Mouse (Mus musculus) testis, adult 2 months (tissue): ENCODE data around the gene Gabpb2. TPM values are rescaled to one million over a fixed set of nuclear protein-coding genes. Genes with fewer than 3 reads are reported as not detected.

Experiments used
- H3K27ac ChIP-seq: fragments of 200-500 bp; 2 replicates; pipeline ENCODE4 v1.5.1; 2012; ENCODE audit warnings: low read depth, low read length; ENCODE audit not compliant: control insufficient read depth, insufficient read depth
- H3K27me3 ChIP-seq: fragments of 200-500 bp; 2 replicates; pipeline ENCODE4 v1.6.1; 2012; ENCODE audit warnings: mild to moderate bottlenecking, low read length, moderate library complexity; ENCODE audit not compliant: control insufficient read depth, insufficient read depth
- H3K36me3 ChIP-seq: fragments of 200-500 bp; 2 replicates; pipeline ENCODE4 v1.6.1; 2012; ENCODE audit warnings: mild to moderate bottlenecking, low read length; ENCODE audit not compliant: control insufficient read depth, insufficient read depth
- H3K4me1 ChIP-seq: fragments of 200-500 bp; 2 replicates; pipeline ENCODE4 v1.6.1; 2012; ENCODE audit warnings: low read length; ENCODE audit not compliant: control insufficient read depth, insufficient read depth
- H3K4me3 ChIP-seq: fragments of 200-500 bp; 2 replicates; pipeline ENCODE4 v1.5.1; 2012; ENCODE audit warnings: low read depth, mild to moderate bottlenecking, low read length, moderate library complexity, mixed read lengths; ENCODE audit not compliant: control insufficient read depth
- CTCF ChIP-seq: fragments of 200-500 bp; IDR thresholded peaks from 2 replicates; pipeline ENCODE4 v1.5.1; 2012; ENCODE audit warnings: low read depth, mild to moderate bottlenecking, inconsistent platforms, low read length, moderate library complexity; ENCODE audit not compliant: control insufficient read depth, insufficient read depth, insufficient replicate concordance
- POLR2A ChIP-seq: fragments of 200-500 bp; IDR thresholded peaks from 2 replicates; pipeline ENCODE4 v1.6.1; 2012; ENCODE audit warnings: low read depth, mild to moderate bottlenecking, inconsistent platforms, low read length, moderate library complexity; ENCODE audit not compliant: control insufficient read depth
- polyA plus RNA-seq: library from polyadenylated mRNA; depleted of rRNA; stranded (reverse); fragments of >200 nt; gene quantifications from 2 replicates; pipeline ENCODE4 v1.2.3, GENCODE M21; 2012

Gene Gabpb2
- polyA plus RNA-seq, 1 experiment, result 5.6 TPM

DNA sequence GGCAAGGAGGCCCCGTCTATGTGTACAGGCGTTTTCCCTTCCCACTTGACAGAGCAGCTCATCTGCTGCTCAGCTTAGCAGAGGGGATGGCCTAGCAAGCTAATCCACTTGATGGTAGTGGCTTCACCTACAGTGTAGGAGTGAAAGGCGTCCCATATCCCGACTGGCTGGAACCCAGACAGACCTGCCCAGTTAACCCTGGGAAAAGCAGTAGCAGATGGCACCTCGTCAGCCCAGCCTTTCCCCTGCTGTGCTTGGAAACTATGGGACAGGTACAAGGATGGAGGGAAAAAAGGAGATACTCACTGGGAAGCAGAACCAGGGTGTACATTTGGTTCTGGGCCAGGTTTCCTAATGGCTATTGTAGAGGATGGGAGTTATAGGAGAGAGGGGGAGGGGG is 32.6 kb upstream of the Gabpb2 start:
- Histone ChIP-seq H3K4me1 (peaks cover 6% of the 10 kb centered on the region), H3K27me3 (no peaks in the 10 kb centered on the region), H3K27ac (no peak overlapping the region), H3K36me3 (no peaks in the 10 kb centered on the region), H3K4me3 (no peak overlapping the region)
- TF ChIP-seq CTCF, result no peak
- TF ChIP-seq POLR2A, result no peak

DNA sequence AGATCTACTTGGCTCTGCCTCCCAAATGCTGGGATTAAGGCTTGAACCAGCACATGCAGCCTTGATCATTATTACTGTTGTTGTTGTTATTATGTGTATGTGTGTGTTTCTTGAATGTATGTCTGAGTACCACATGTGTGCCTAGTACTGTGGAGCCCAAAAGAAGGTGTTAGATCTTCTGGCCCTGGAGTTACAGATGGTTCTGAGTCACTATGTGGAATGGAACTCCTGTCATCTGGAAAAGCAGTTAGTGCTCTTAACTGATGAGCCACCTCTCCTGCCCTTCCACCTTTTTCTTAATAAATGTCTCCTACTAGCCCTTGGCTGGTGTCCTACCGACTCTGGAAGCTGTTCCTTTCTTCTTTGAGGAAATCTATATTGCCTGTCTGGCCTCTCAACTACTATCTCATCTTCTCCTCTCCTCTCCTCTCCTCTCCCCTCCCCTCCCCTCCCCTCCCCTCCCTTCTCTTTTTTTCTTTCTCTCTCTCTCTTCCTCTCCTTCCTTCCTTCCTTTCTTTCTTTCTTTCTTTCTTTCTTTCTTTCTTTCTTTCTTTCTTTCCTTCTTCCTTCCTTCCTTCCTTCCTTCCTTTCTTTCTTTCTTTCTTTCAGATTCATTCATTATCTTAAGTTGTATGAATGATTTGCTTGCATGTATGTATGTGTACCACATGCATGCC is 30.1 kb upstream of the Gabpb2 start:
- Histone ChIP-seq H3K27me3 (no peaks in the 10 kb centered on the region), H3K27ac (no peak overlapping the region), H3K36me3 (no peaks in the 10 kb centered on the region), H3K4me3 (no peak overlapping the region), H3K4me1 (peaks cover 6% of the 10 kb centered on the region)
- no peak for TF ChIP-seq CTCF
- TF ChIP-seq POLR2A, result no peak

- no peak overlapping the region for H3K4me3 ChIP-seq
- H3K27me3 ChIP-seq, result no peaks in the 10 kb centered on the region
- no peaks in the 10 kb centered on the region for H3K36me3 ChIP-seq
- 0 out of 2 replicates have a peak overlapping the region, but pooled peaks have one; percentile 14 for H3K27ac ChIP-seq
- peaks cover 6% of the 10 kb centered on the region for H3K4me1 ChIP-seq
- TF ChIP-seq POLR2A (no peak), CTCF (no peak)
These were observed 28.9 kb upstream of the Gabpb2 start for GRCm38 (mm10) chr3:95246465-95247231.

- Histone ChIP-seq H3K4me1 (peaks cover 11% of the 10 kb centered on the region), H3K27ac (no peak overlapping the region), H3K4me3 (peak overlapping the region; percentile 28), H3K27me3 (no peaks in the 10 kb centered on the region), H3K36me3 (no peaks in the 10 kb centered on the region; the same call in 1 of the 2 replicates)
- TF ChIP-seq CTCF, result no peak
- TF ChIP-seq POLR2A, result no peak
These were observed 25.4 kb upstream of the Gabpb2 start for GRCm38 (mm10) chr3:95243086-95243485.

DNA sequence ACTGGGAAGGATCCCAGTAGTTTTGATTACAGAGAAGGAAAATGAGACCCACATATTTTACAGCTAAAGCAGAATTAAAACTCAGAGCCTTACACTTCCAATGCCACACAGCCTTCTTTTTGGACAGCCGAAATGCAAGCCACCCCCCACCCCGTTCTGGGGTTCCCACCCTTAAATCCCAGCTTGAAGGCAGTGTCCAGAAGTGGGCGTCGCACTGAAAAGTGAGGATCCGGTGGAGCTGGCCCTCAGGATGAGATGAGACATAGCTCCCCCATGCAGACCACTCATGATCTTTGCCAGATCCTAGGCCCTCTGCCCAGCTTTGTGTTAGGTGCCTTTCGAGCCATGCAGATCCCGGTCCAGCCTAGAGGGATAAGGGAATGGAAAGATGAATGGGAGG is 23.8 kb upstream of the Gabpb2 start, which contains the start of gene Gm128:
Gm128 (minus strand) TSS at position 101 of the 400 bp plus-strand sequence.
- peak within 1 kb of the TSS; percentile 92 for H3K4me3 ChIP-seq
- no peaks in the 10 kb centered on the region for H3K27me3 ChIP-seq
- H3K36me3 ChIP-seq, result no peaks in the 10 kb centered on the region; the same call in 1 of the 2 replicates
- peak within 1 kb of the TSS; percentile 93 for H3K27ac ChIP-seq
- peaks cover 11% of the 10 kb centered on the region for H3K4me1 ChIP-seq
- TF ChIP-seq CTCF (no peak), POLR2A (no peak)

- Histone ChIP-seq H3K27ac (peak overlapping the region; percentile 93), H3K4me1 (peaks cover 11% of the 10 kb centered on the region), H3K36me3 (no peaks in the 10 kb centered on the region; the same call in 1 of the 2 replicates), H3K27me3 (no peaks in the 10 kb centered on the region), H3K4me3 (peak overlapping the region; percentile 92)
- no peak for TF ChIP-seq CTCF
- TF ChIP-seq POLR2A, result peak; percentile 83
These were observed 23.2 kb upstream of the Gabpb2 start for GRCm38 (mm10) chr3:95240900-95241299.

DNA sequence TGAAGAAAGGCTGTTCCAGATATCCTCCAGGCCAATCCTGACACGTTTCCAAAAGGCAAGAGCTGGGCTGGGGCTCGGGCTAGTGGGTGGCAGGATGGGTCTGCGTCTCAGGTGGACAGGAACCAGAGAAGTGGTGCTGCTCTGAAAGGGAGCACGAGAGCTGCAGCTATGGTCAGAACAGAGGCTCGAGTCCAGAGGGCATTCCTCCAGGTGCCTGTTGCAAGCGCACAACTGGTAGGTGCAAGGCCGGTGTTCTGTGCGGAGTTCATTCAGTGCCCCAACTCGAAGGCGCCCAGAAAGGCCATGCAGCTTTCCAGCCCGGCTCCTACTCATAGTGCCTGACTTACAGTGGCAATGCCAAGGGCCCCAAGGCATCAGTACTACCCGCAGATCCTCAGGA is 22.3 kb upstream of the Gabpb2 start:
- Histone ChIP-seq H3K4me3 (peak overlapping the region; percentile 92), H3K4me1 (peaks cover 11% of the 10 kb centered on the region), H3K36me3 (no peaks in the 10 kb centered on the region; the same call in 1 of the 2 replicates), H3K27me3 (no peaks in the 10 kb centered on the region), H3K27ac (peak overlapping the region; percentile 93)
- TF ChIP-seq POLR2A (no peak), CTCF (no peak)
